Mouse (Mus musculus) heart, adult 2 months (tissue): ENCODE data around the gene Leng9.

ENCODE experiments used
- CTCF ChIP-seq: fragments of 200-600 bp; IDR thresholded peaks from 2 replicates; pipeline ENCODE4 v1.8.1; 2022; ENCODE audit warnings: antibody characterized with exemption, mild to moderate bottlenecking, moderate library complexity
- POLR2A ChIP-seq: fragments of 200-500 bp; IDR thresholded peaks from 2 replicates; pipeline ENCODE4 v1.6.1; 2011; ENCODE audit warnings: mild to moderate bottlenecking, low read depth, low read length, control low read depth; ENCODE audit not compliant: insufficient read depth

GRCm38 (mm10) chr7:4150059-4150541, at the start of gene Leng9:
- TF ChIP-seq CTCF, result no peak
- no peak for TF ChIP-seq POLR2A
